Mouse (Mus musculus) limb, embryonic 11.5 days (tissue): ENCODE data around the gene Vtcn1. TPM values are rescaled to one million over a fixed set of nuclear protein-coding genes. Genes with fewer than 3 reads are reported as not detected.

Experiments used
- ATAC-seq: fragments of 200-750 bp; cut with Nextera tagmentation; 2 replicates; pipeline ENCODE4 v1.8.0; 2017; ENCODE audit warnings: low read depth; ENCODE audit not compliant: insufficient number of reproducible peaks, low FRiP score, low TSS enrichment
- DNase-seq: peaks from one replicate; pipeline ENCODE4 v3.0.0-alpha.2; 2015; ENCODE audit warnings: low spot score
- H3K27ac ChIP-seq: fragments of 300-500 bp; sonication (generic); replicated peaks from 2 replicates; pipeline ENCODE4 v1.5.1; 2014; ENCODE audit warnings: low read depth, mild to moderate bottlenecking, low read length
- H3K27me3 ChIP-seq: fragments of 300-500 bp; sonication (generic); 2 replicates; pipeline ENCODE4 v1.6.1; 2014; ENCODE audit warnings: mild to moderate bottlenecking, low read length, mixed read lengths; ENCODE audit not compliant: control insufficient read depth, insufficient read depth
- H3K36me3 ChIP-seq: fragments of 300-500 bp; sonication (generic); 2 replicates; pipeline ENCODE4 v1.6.1; 2014; ENCODE audit warnings: mild to moderate bottlenecking, low read length, moderate library complexity, mixed read lengths; ENCODE audit not compliant: control insufficient read depth, insufficient read depth
- H3K4me1 ChIP-seq: fragments of 300-500 bp; sonication (generic); 2 replicates; pipeline ENCODE4 v1.6.1; 2014; ENCODE audit warnings: low read length, mixed read lengths; ENCODE audit not compliant: control insufficient read depth, insufficient read depth
- H3K4me2 ChIP-seq: fragments of 300-500 bp; sonication (generic); 2 replicates; pipeline ENCODE4 v1.6.1; 2014; ENCODE audit warnings: low read depth, mild to moderate bottlenecking, moderate library complexity; ENCODE audit not compliant: severe bottlenecking
- H3K4me3 ChIP-seq: fragments of 300-500 bp; sonication (generic); 2 replicates; pipeline ENCODE4 v1.5.1; 2014; ENCODE audit warnings: low read depth, low read length
- H3K9ac ChIP-seq: fragments of 300-500 bp; sonication (generic); 2 replicates; pipeline ENCODE4 v1.6.1; 2014; ENCODE audit warnings: mild to moderate bottlenecking, low read length
- H3K9me3 ChIP-seq: fragments of 300-500 bp; sonication (generic); 2 replicates; pipeline ENCODE4 v1.6.1; 2016; ENCODE audit warnings: low read length; ENCODE audit not compliant: control insufficient read depth
- WGBS: fragments of 180-500 bp; shearing (Covaris S2); extraction: QIAGEN DNeasy Blood & Tissue Kit; methylation state at CpG from one replicate; pipeline ENCODE4 v1.1.7; 2014; 5-methylcytosine and 5-hydroxymethylcytosine counted together
- polyA plus RNA-seq: library from polyadenylated mRNA; unstranded; fragments of >200 nt; fragmentation: Nextera tagmentation; extraction: Ambion mirVana; gene quantifications from 2 replicates; pipeline ENCODE4 v1.2.1, GENCODE M21; 2014

The Vtcn1 gene
- polyA plus RNA-seq, 1 experiment from 2014 or later = not detected

GRCm38 (mm10) chr3:100932077-100932944 is 107.1 kb downstream of the Vtcn1 start:
- no peak for DNase-seq

GRCm38 (mm10) chr3:100935521-100935920 is 110.3 kb downstream of the Vtcn1 start:
- 56% methylated on average over 6 of the region's 6 CpGs for WGBS
- no peak overlapping the region for H3K27ac ChIP-seq
- no peak overlapping the region for H3K9ac ChIP-seq
- no peaks in the 10 kb centered on the region for H3K4me1 ChIP-seq
- no peak overlapping the region for H3K4me3 ChIP-seq
- no peak overlapping the region for H3K4me2 ChIP-seq
- peaks cover 13% of the 10 kb centered on the region; the same call in 1 of the 2 replicates for H3K36me3 ChIP-seq
- H3K27me3 ChIP-seq = no peaks in the 10 kb centered on the region
- no peaks in the 10 kb centered on the region for H3K9me3 ChIP-seq
- ATAC-seq (no peak), DNase-seq (no peak)

More at GRCm38 (mm10) chr3:100932077-100932944, 107.1 kb downstream of the Vtcn1 start:
- ATAC-seq = no peak
- Histone ChIP-seq H3K9ac (no peak overlapping the region), H3K27ac (no peak overlapping the region), H3K4me2 (no peak overlapping the region), H3K4me1 (no peaks in the 10 kb centered on the region), H3K4me3 (no peak overlapping the region), H3K27me3 (no peaks in the 10 kb centered on the region), H3K36me3 (0 out of 2 replicates have a peak, but pooled peaks cover 3% of the 10 kb centered on the region), H3K9me3 (no peaks in the 10 kb centered on the region)
- 74% methylated on average over 11 of the region's 11 CpGs for WGBS

- H3K27ac ChIP-seq = no peak overlapping the region
- no peaks in the 10 kb centered on the region for H3K4me1 ChIP-seq
- no peak for ATAC-seq
- H3K9me3 ChIP-seq = no peaks in the 10 kb centered on the region
- peaks cover 18% of the 10 kb centered on the region; the same call in 1 of the 2 replicates for H3K36me3 ChIP-seq
- no peak for DNase-seq
- no peak overlapping the region for H3K9ac ChIP-seq
- 95% methylated on average over 6 of the region's 6 CpGs for WGBS
- no peaks in the 10 kb centered on the region for H3K27me3 ChIP-seq
- no peak overlapping the region for H3K4me3 ChIP-seq
- no peak overlapping the region for H3K4me2 ChIP-seq
Observed at GRCm38 (mm10) chr3:100936201-100936600, 110.9 kb downstream of the Vtcn1 start.

- Histone ChIP-seq H3K4me3 (no peak overlapping the region), H3K36me3 (peaks cover 20% of the 10 kb centered on the region; the same call in 1 of the 2 replicates), H3K4me1 (no peaks in the 10 kb centered on the region), H3K27me3 (no peaks in the 10 kb centered on the region), H3K27ac (no peak overlapping the region), H3K9me3 (no peaks in the 10 kb centered on the region), H3K4me2 (no peak overlapping the region), H3K9ac (no peak overlapping the region)
- 93% methylated on average over 4 of the region's 4 CpGs for WGBS
- DNase-seq = no peak
- ATAC-seq = no peak
Observed at GRCm38 (mm10) chr3:100938211-100938610, 113.0 kb downstream of the Vtcn1 start.

- no peak overlapping the region for H3K9ac ChIP-seq
- no peak overlapping the region for H3K4me2 ChIP-seq
- no peak overlapping the region for H3K27ac ChIP-seq
- no peak for DNase-seq
- no peak for ATAC-seq
- no peaks in the 10 kb centered on the region for H3K4me1 ChIP-seq
- no peak overlapping the region for H3K4me3 ChIP-seq
- no peaks in the 10 kb centered on the region for H3K27me3 ChIP-seq
- 88% methylated on average over 4 of the region's 4 CpGs for WGBS
- peaks cover 24% of the 10 kb centered on the region; the same call in 1 of the 2 replicates for H3K36me3 ChIP-seq
- H3K9me3 ChIP-seq = no peaks in the 10 kb centered on the region
Observed at GRCm38 (mm10) chr3:100940496-100941037, 115.3 kb downstream of the Vtcn1 start.

Other genes with a start within 250 kb of the Vtcn1 start
- gene Man1a2, start 140.0 kb upstream of the Vtcn1 start, polyA plus RNA-seq = 84.3 and 87.4 TPM in 2 replicates
- gene Trim45, start 96.7 kb downstream of the Vtcn1 start, polyA plus RNA-seq = 3.2 and 7.6 TPM in 2 replicates
- gene Ttf2, start 144.2 kb downstream of the Vtcn1 start, polyA plus RNA-seq = 27.2 and 29.2 TPM in 2 replicates
- 0.05 TPM in 1 of 2 replicates, not detected in the other for gene Cd101, start 204.1 kb downstream of the Vtcn1 start, polyA plus RNA-seq